Comparison of ENCODE assay signal across 24 mouse cellular contexts in the genomic region with DNA sequence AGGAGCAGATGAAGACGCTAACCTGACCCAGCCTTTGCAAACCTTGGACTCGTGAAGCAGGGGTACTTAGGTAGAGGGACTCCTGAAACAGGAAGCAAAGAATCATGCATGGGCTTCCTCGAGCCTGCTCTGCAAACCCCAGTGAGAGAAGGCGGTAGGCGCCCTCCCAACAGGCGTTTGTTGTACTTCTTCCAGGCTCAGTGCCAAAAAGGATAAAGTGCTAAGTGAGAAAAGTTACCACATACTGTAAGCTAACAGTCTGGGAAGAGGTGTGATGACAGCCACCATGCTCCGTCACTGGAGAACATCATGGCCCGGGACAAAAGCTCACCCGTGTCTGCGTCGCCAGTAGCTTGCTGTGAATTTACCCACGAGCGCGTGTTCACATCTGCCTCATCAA. TPM values are rescaled to one million over a fixed set of nuclear protein-coding genes. Genes with fewer than 3 reads are reported as not detected.
DNase-seq lines count a peak whose midpoint lies in the region; TF ChIP-seq lines count a peak whose summit lies in the region.
"Had no signal": no experiment of that assay in that cellular context is flagged by ENCODE, and none has a peak within 500 bp of the region (broad histone marks: within the 10 kb centered on the region; RNA-seq: fewer than 3 reads in every experiment).

No protein-coding gene starts in this region.

- intact Hi-C loops in heart, postnatal 36 days (cut with DNase I), result no loop called here

- DNase-seq in heart, adult 11 months, result peak; percentile 25
- no peak for DNase-seq in heart, postnatal 36 days
- DNase-seq in lung, postnatal 10 days, result peak; percentile 15
- no peak for DNase-seq in lung, postnatal 14 days
- peak; percentile 28 for DNase-seq in MEL (ENCODE audit: low read depth, low spot score)
- peak; percentile 9 for DNase-seq in brain, adult 2 months (ENCODE audit: low read depth, low spot score)
- no peak for DNase-seq in left cerebral cortex, adult 18-20 months (ENCODE audit: low spot score in 2 of 2)
- DNase-seq in cerebellum, adult 18-20 months, result no peak
- DNase-seq: adrenal gland, adult 8-10 months; adrenal gland, postnatal 14 days; adrenal gland, postnatal 36 days; B cell, adult 2 months; cerebellum, adult 11 months; cerebellum, adult 2 months; cerebellum, adult 9-10 months; cerebellum, postnatal 10 days; cerebellum, postnatal 25 days; forebrain, postnatal 0 days had no signal

- no peak for TF ChIP-seq CTCF in MEL (IDR thresholded peaks at IDR 0.05 in 2 of 3, conservative IDR thresholded peaks at IDR 0.05 in 1 of 3; ENCODE audit: control insufficient read depth in 1 of 3, insufficient read depth in 1 of 3, low read depth in 2 of 3, low read length in 3 of 3, poor library complexity in 1 of 3, severe bottlenecking in 1 of 3)

- TF ChIP-seq EP300 in MEL (IDR thresholded peaks at IDR 0.05; ENCODE audit: low read depth in 1 of 2, low read length in 2 of 2), result no peak

- TF ChIP-seq POLR2A in MEL (IDR thresholded peaks at IDR 0.05; ENCODE audit: control insufficient read depth in 1 of 2, insufficient read depth in 1 of 2, low read depth in 1 of 2, low read length in 2 of 2, poor library complexity in 1 of 2), result no peak

- no peak for TF ChIP-seq RAD21 in MEL (IDR thresholded peaks at IDR 0.05; ENCODE audit: low read depth, low read length)

- H3K9me3 ChIP-seq in MEL (replicated peaks; ENCODE audit: insufficient read depth, low read length), result no peaks in the 10 kb centered on the region
- H3K9me3 ChIP-seq: embryonic facial prominence, embryonic 10.5 days; embryonic facial prominence, embryonic 12.5 days; forebrain, embryonic 12.5 days; forebrain, embryonic 15.5 days; G1E had no signal

- no peak overlapping the region for H3K4me3 ChIP-seq in MEL (ENCODE audit: control insufficient read depth in 1 of 2, insufficient read depth in 1 of 2, low read depth in 2 of 2, low read length in 2 of 2)
- H3K4me3 ChIP-seq: embryonic facial prominence, embryonic 10.5 days; embryonic facial prominence, embryonic 12.5 days; forebrain, embryonic 12.5 days; forebrain, embryonic 15.5 days had no signal

- H3K4me1 ChIP-seq in MEL (ENCODE audit: control insufficient read depth in 1 of 2, insufficient read depth in 2 of 2, low read length in 2 of 2), result peaks cover 0 to 3% of the 10 kb centered on the region in 2 experiments; a peak in 1 of 4 replicates
- H3K4me1 ChIP-seq: forebrain, embryonic 12.5 days had no signal

- H3K27ac ChIP-seq in MEL (ENCODE audit: control insufficient read depth, low read depth, low read length), result no peak overlapping the region
- H3K27ac ChIP-seq: embryonic facial prominence, embryonic 10.5 days; embryonic facial prominence, embryonic 12.5 days; forebrain, embryonic 12.5 days; forebrain, embryonic 15.5 days had no signal

- H3K27me3 ChIP-seq in MEL (ENCODE audit: control insufficient read depth in 1 of 2, insufficient read depth in 2 of 2, low read length in 2 of 2), result no peaks in the 10 kb centered on the region
- H3K27me3 ChIP-seq: CH12.LX; embryonic facial prominence, embryonic 12.5 days; forebrain, embryonic 12.5 days; forebrain, embryonic 15.5 days had no signal

- H3K9ac ChIP-seq in MEL (ENCODE audit: control insufficient read depth, low read depth, low read length, poor library complexity, severe bottlenecking), result no peak overlapping the region
- H3K9ac ChIP-seq: embryonic facial prominence, embryonic 12.5 days; forebrain, embryonic 12.5 days; forebrain, embryonic 15.5 days; forebrain, postnatal 0 days had no signal

- no peaks in the 10 kb centered on the region; a peak in 1 of 4 replicates for H3K36me3 ChIP-seq in MEL (ENCODE audit: control insufficient read depth in 1 of 2, insufficient read depth in 2 of 2, low read length in 2 of 2)
- H3K36me3 ChIP-seq: embryonic facial prominence, embryonic 10.5 days; embryonic facial prominence, embryonic 12.5 days; forebrain, embryonic 12.5 days; forebrain, embryonic 15.5 days; G1E had no signal

- H3K79me2 ChIP-seq in MEL (ENCODE audit: control insufficient read depth, insufficient read depth, low read length, poor library complexity), result no peaks in the 10 kb centered on the region

TF ChIP-seq in MEL, 35 proteins besides CTCF, POLR2A, EP300 and RAD21:
- TF ChIP-seq POLR2AphosphoS2 (IDR thresholded peaks at IDR 0.05; ENCODE audit: low read length) (no peak), UBTF (IDR thresholded peaks at IDR 0.05; ENCODE audit: borderline replicate concordance, insufficient read depth, low read depth, low read length) (no peak), TAL1 (IDR thresholded peaks at IDR 0.05; ENCODE audit: low read length) (no peak), ZMIZ1 (IDR thresholded peaks at IDR 0.05; ENCODE audit: low read depth, low read length) (no peak), CHD1 (IDR thresholded peaks at IDR 0.05; ENCODE audit: low read depth, low read length) (no peak), USF2 (IDR thresholded peaks at IDR 0.05; ENCODE audit: borderline replicate concordance in 1 of 2, insufficient read depth in 1 of 2, low read depth in 1 of 2, low read length in 2 of 2) (no peak), MXI1 (IDR thresholded peaks at IDR 0.05; ENCODE audit: low read depth, low read length) (no peak), NRF1 (IDR thresholded peaks at IDR 0.05; ENCODE audit: insufficient read depth, low read depth, low read length, poor library complexity, severe bottlenecking) (no peak)
TF ChIP-seq in MEL: peak in this region for 0.

RNA-seq across cellular contexts. Expression of gene Aff3, which starts 59.9 kb away (rescaled TPM):
- total RNA-seq in heart, postnatal 36 days (2021), result 1 to 10 TPM; 2.1 to 2.6 TPM
- 25.4 TPM in 2 replicates for total RNA-seq in MEL (2012; rRNA removed)
- 10 to 100 TPM; 18.5 to 41.1 TPM for polyA plus RNA-seq in MEL (2012; ENCODE audit: insufficient read depth in 1 of 2, insufficient read length in 2 of 2, low read depth in 1 of 2, low replicate concordance in 2 of 2, missing spikeins in 1 of 2)
- 100 to 1,000 TPM; 103 to 107 TPM for total RNA-seq in left cerebral cortex, adult 18-20 months (2021)

Comparison
In these comparisons a context has a peak if more than half of its experiments do, and no peak if none do; other contexts are left out.
1. DNase-seq: peak in heart, adult 11 months (single experiment), lung, postnatal 10 days (single experiment), MEL (single experiment) and brain, adult 2 months (single experiment); none in heart, postnatal 36 days (0 of 2), lung, postnatal 14 days (single experiment), left cerebral cortex, adult 18-20 months (0 of 2) and cerebellum, adult 18-20 months (0 of 2).